Mouse (Mus musculus): ENCODE measurements around the gene Sox14.

The Sox14 gene

DNA sequence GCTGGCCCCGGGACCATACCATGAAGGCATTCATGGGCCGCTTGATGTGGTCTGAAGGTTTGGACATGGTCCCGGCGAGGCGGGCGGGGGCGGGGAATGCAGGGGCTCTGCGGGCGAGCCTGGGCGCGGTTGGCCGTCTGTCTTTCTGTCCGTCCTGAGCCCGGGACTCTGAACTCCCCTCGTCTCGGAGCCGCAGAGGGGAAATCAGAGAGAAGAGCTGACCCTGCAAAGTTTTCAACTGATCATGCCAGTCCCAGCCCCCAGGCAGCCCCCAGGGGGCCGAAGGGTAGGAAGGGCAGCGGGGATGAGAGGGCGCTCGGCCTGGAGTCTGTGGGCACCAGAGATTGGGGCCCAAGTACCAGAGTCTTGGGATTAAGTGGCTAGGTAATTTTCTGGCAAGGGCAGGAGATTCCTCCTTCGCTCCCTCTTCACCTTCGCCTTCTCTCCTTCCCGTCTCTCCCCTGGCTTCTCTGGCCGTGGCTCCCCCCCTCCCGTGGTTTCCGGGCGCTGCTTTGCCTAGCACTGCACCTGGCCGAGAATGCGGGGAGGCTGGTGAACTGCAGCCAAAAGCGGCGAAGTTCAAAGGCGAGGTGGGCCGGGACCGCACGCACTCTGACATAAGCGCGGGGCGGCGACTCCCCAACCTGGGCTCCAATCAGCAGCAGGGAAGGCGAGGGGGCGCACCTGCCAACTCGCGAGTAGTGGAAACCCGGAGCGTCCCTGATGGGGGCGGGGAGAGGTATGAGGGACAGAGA lies at the start of gene Sox14:
TSS of gene Sox14 (minus strand) at position 553 of the 755 bp plus-strand sequence.
- in situ Hi-C loops (cut with MboI; ENCODE audit: unreplicated experiment in 2 of 2), result no loop called here

DNA sequence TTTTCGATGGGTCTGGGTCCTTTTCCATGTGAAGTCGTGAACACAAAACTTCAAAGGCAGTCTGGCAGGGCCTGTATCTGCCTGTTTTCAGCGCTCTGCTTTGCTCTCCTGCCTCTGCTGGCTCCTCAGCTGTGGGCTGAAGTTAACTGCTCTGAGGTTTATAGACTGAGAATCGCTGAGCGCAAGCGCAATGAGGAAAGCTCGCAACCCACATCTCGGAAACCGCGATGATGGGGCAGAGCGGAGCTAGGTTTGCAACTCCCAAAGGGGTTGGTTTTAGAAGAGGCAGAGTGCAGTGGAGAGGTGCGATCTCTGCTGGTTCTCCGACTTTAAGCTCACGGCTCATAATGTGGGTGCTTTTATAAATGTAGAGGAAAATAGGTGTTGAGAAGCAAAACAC lies 3.3 kb upstream of the Sox14 start:
- in situ Hi-C loops (cut with MboI; ENCODE audit: unreplicated experiment in 2 of 2), result no loop called here

- in situ Hi-C loops (cut with MboI; ENCODE audit: unreplicated experiment in 2 of 2), result no loop called here
Observed at GRCm38 (mm10) chr9:99878588-99878987, 2.6 kb upstream of the Sox14 start.

DNA sequence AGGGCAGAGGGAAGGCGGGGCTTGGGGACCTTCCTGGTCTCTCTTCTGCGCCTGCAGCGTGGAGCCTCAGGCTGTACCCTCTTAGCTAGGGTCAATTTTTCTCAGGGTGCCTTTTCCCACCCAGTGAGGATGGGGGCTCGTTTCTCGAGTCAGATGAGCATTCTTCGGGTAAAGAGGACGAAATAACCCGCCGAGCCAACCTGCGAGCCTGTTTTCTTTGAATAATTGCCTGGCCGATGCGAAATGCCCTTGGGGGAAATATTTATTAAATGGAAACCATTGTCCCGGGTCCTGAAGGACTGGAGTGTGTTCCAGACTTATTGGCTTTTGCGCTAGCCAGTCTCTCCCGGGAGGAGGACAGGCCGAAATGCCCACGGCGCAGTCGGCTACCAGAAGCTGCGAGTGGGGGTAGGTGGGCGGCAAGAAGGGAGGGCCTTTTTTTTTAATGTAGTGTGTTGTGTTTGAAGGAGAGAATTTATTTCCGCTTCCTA lies 1.1 kb upstream of the Sox14 start:
- in situ Hi-C loops (cut with MboI; ENCODE audit: unreplicated experiment in 2 of 2), result no loop called here

DNA sequence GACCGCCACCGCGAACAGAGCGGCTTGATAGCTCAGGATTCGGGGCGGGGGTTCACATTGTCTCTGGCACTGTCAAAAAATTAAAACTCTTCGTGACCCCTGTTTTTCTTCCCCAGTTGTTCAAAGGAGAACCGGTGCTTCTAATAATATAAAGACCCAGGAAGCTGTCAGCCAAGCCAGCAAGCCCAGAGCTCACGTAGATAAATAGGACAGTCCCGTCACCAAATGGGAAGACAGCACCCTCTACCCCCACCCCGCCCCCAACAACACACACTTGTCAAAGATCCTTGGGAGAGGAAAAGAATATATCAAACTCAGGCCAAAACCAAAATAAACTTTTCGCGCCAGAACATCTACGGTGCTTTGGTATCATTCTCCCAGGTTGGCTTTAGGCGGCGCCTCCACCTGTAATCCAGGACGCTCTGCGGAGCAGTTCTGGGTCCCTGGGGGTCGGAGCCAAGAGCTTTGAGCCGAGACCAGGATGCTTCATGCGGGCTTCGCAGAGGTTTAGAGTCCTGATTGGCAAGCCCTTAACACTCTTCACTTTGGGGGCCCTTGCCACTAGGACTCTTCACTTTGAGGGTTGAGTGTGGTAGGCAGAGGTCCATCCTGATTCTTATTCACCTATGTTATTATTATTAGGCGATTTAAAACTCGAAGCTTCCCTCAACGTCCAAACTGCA lies 544 bp upstream of the Sox14 start:
- in situ Hi-C loops (cut with MboI; ENCODE audit: unreplicated experiment in 2 of 2), result no loop called here

DNA sequence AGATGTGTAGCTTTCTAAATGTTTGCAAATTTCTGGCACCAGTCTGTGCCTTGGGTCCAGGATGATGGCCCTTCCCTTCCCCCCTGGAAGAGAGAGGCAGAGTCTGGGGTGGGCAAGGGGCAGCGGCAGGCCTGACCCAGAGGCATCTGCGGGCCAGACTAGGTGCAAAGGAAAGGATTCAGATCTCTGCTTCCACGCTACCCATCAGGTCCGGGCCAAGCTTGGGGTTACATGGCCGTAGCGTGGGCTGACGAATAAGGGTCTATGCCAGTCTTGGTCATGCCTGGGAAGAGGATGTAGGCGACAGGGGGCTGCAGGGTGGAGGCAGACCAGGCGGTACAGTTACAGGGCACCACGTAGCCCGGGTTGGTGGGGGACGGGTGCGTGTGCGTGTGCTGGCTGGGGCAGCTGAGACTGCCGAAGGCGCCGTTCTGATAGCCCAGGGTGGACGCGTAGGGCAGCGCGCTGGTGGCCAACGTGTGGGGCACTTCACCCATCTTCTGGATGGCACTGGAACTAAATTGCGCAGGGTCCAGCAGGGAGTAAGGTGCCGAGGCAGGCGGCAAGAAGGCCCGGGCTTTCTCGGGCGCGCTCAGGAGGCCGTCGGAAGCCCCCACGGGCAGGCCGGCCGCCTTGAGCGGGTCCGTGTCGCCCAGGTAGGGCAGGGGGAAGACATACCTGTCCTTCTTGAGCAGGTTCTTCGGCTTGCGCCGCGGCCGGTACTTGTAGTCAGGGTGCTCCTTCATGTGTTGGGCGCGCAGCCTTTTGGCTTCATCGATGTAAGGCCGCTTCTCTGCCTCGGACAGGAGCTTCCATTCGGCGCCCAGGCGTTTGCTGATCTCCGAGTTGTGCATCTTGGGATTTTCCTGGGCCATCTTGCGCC lies 994 bp downstream of the Sox14 start:
- in situ Hi-C loops (cut with MboI; ENCODE audit: unreplicated experiment in 2 of 2), result loop anchor here in 1 of 2 experiments (25.0 kb wide), 1 partner anchor 762 kb away; no protein-coding TSS in a partner anchor

- in situ Hi-C loops (cut with MboI; ENCODE audit: unreplicated experiment in 2 of 2), result loop anchor here in 1 of 2 experiments (25.0 kb wide), 1 partner anchor 764 kb away; no protein-coding TSS in a partner anchor
Observed at GRCm38 (mm10) chr9:99873721-99874120, 2.2 kb downstream of the Sox14 start.

- in situ Hi-C loops (cut with MboI; ENCODE audit: unreplicated experiment in 2 of 2), result loop anchor here in 1 of 2 experiments (25.0 kb wide), 1 partner anchor 764 kb away; no protein-coding TSS in a partner anchor
Observed at GRCm38 (mm10) chr9:99873116-99873620, 2.8 kb downstream of the Sox14 start.

DNA sequence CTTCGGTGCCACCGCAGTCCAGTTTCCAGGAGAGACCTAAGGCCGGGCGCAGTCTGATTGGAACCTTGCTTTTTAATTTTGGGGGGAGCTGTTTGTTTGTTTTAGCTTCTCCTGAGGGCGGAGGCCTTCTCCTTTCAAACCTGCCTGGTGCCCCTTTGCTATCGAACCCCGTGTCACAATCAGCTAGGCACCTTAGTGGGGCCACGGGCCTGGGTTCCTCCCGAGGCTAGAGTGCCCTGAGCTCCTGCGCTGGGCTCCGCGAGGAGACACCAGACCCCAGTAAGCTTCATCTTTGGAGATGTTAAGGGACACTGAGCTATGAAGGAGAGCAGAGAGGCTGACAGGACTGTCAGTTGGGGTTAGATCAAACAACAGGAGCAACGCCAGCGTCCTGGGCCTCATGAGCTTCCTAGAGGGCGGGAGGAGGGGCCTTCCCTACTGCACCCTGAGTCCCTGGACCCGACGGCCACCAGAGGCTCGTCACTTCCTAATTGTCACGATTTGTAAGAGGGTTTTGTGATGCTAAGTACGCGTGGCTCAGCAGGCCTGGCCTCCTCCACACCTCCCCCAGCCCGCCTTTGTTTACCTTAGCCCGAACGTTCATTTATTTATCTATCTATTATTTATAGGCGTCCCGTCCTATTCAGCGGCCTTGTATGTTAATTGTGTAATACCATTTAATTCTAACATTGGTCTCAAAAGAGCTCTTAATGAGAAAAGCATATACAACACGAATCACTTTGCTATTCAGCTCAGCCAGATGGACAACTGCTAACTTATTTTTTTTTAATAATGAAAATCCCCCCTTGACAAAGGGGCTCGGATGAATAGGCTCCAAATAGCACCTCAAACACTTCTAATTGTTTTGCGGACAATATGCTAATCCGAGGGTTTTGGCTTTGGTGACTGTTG lies 3.5 kb downstream of the Sox14 start:
- in situ Hi-C loops (cut with MboI; ENCODE audit: unreplicated experiment in 2 of 2), result loop anchor here in 1 of 2 experiments (25.0 kb wide), 1 partner anchor 765 kb away; no protein-coding TSS in a partner anchor

GRCm38 (mm10) chr9:99871556-99872203 lies 4.3 kb downstream of the Sox14 start:
- in situ Hi-C loops (cut with MboI; ENCODE audit: unreplicated experiment in 2 of 2), result loop anchor here in 1 of 2 experiments (25.0 kb wide), 1 partner anchor 766 kb away; no protein-coding TSS in a partner anchor

- in situ Hi-C loops (cut with MboI; ENCODE audit: unreplicated experiment in 2 of 2), result loop anchor here in 1 of 2 experiments (25.0 kb wide), 1 partner anchor 766 kb away; no protein-coding TSS in a partner anchor
Observed at GRCm38 (mm10) chr9:99870780-99871555, 5.0 kb downstream of the Sox14 start.

GRCm38 (mm10) chr9:99869936-99870779 lies 5.8 kb downstream of the Sox14 start:
- in situ Hi-C loops (cut with MboI; ENCODE audit: unreplicated experiment in 2 of 2), result loop anchor here in 1 of 2 experiments (25.0 kb wide), 1 partner anchor 767 kb away; no protein-coding TSS in a partner anchor

DNA sequence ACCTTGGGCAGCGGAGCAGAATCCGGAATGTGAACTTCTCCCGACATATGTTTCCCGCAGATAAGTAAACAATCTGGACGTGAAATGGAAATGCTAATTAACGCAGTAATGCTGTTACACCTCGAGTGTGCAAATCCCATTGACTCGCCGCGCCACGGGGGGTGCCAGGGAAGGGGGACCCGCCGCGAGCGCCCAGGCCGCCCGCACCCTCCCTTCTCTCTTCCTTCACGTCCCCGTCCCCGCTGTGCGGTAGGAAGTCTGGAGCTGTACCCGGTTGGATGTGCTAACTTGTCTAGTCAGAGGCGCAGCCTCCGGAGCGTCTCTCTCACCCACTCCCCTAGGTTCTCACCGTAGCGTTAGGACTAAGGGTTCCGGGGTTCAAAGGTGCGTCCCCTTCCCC lies 6.7 kb downstream of the Sox14 start:
- in situ Hi-C loops (cut with MboI; ENCODE audit: unreplicated experiment in 2 of 2), result loop anchor here in 1 of 2 experiments (25.0 kb wide), 1 partner anchor 768 kb away; no protein-coding TSS in a partner anchor

GRCm38 (mm10) chr9:99868606-99869005 lies 7.4 kb downstream of the Sox14 start:
- in situ Hi-C loops (cut with MboI; ENCODE audit: unreplicated experiment in 2 of 2), result loop anchor here in 1 of 2 experiments (25.0 kb wide), 1 partner anchor 769 kb away; no protein-coding TSS in a partner anchor

DNA sequence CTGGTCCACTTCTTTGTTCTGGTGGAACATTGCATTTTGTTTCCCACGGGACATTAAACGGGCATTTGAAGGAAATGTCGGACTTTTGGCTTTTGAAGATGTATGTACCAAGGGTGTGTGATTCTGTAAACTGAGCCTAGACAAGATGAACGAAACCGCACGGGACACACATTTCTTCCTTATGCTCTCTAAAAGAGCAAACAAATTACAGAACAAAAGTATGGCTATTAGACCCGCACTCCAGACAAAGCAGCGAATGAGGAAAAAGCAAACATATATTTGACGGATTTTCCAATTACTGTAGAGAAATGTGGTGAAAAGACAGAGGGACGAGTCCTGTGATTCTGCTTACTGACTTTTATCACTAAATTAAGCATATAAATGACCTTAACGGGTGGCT lies 7.9 kb downstream of the Sox14 start:
- in situ Hi-C loops (cut with MboI; ENCODE audit: unreplicated experiment in 2 of 2), result loop anchor here in 1 of 2 experiments (25.0 kb wide), 1 partner anchor 769 kb away; no protein-coding TSS in a partner anchor

DNA sequence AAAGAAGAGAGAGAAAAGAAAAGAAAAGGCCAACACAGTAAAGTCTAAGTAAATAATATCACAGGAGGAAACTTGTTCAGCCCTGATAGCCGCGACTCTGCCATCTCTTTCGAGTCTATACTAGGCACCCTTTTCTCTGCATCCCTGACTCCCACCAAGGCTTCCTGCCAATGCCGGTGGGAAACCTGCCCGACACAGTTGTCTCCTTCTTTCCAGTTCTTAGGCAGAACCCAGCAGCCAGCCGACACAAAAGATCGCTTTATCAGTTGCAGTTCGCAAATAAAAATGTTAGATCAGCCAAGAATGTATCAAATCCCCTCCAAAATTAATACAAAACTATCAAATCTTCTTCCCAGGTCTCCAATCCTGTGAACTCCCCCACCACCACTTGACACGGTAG lies 13.0 kb downstream of the Sox14 start:
- in situ Hi-C loops (cut with MboI; ENCODE audit: unreplicated experiment in 2 of 2), result loop anchor here in 1 of 2 experiments (25.0 kb wide), 1 partner anchor 774 kb away; no protein-coding TSS in a partner anchor
